Mouse (Mus musculus) forebrain, postnatal 0 days (tissue): ENCODE results near the gene Armh3. TPM values are rescaled to one million over a fixed set of nuclear protein-coding genes. Genes with fewer than 3 reads are reported as not detected.

Experiments used
- ATAC-seq: fragments of 200-750 bp; cut with Nextera tagmentation; 2 replicates; pipeline ENCODE4 v1.8.0; 2017; ENCODE audit warnings: mild to moderate bottlenecking, moderate library complexity
- DNase-seq: peaks from one replicate; pipeline ENCODE4 v3.0.0-alpha.2; 2015
- H3K27ac ChIP-seq: fragments of 300-500 bp; sonication (generic); 2 replicates; pipeline ENCODE4 v1.5.1; 2014; ENCODE audit warnings: low read depth, mild to moderate bottlenecking, antibody characterized with exemption, low read length, moderate library complexity, mixed read lengths
- H3K27me3 ChIP-seq: fragments of 300-500 bp; sonication (generic); 2 replicates; pipeline ENCODE4 v1.6.1; 2014; ENCODE audit warnings: mild to moderate bottlenecking, low read length, mixed read lengths; ENCODE audit not compliant: insufficient read depth
- H3K36me3 ChIP-seq: fragments of 300-500 bp; sonication (generic); 2 replicates; pipeline ENCODE4 v1.6.1; 2014; ENCODE audit warnings: mild to moderate bottlenecking, moderate library complexity; ENCODE audit not compliant: insufficient read depth
- H3K4me1 ChIP-seq: fragments of 300-500 bp; sonication (generic); 2 replicates; pipeline ENCODE4 v1.6.1; 2014; ENCODE audit warnings: antibody characterized with exemption; ENCODE audit not compliant: insufficient read depth
- H3K4me2 ChIP-seq: fragments of 300-500 bp; sonication (generic); 2 replicates; pipeline ENCODE4 v1.6.1; 2014; ENCODE audit warnings: low read depth, mild to moderate bottlenecking, moderate library complexity
- H3K4me3 ChIP-seq: fragments of 300-500 bp; sonication (generic); 2 replicates; pipeline ENCODE4 v1.5.1; 2014; ENCODE audit warnings: low read depth, low read length, mixed read lengths
- H3K9ac ChIP-seq: fragments of 300-500 bp; sonication (generic); 2 replicates; pipeline ENCODE4 v1.6.1; 2014; ENCODE audit warnings: mild to moderate bottlenecking
- H3K9me3 ChIP-seq: fragments of 300-500 bp; sonication (generic); 2 replicates; pipeline ENCODE4 v1.6.1; 2016; ENCODE audit warnings: low read length
- CTCF ChIP-seq: sonication (generic); IDR thresholded peaks from 2 replicates; pipeline ENCODE4 v1.5.1; 2016; ENCODE audit warnings: antibody characterized with exemption, control low read depth, low read depth
- WGBS: fragments of 180-500 bp; shearing (Covaris S2); extraction: QIAGEN DNeasy Blood & Tissue Kit; methylation state at CpG from one replicate; pipeline ENCODE4 v1.1.7; 2014; 5-methylcytosine and 5-hydroxymethylcytosine counted together
- polyA plus RNA-seq: library from polyadenylated mRNA; unstranded; fragments of >200 nt; fragmentation: Nextera tagmentation; extraction: Ambion mirVana; gene quantifications from 2 replicates; pipeline ENCODE4 v1.2.1, GENCODE M21; 2015
- total RNA-seq: library from RNA; depleted of rRNA; stranded (reverse); fragments of >200 nt; gene quantifications from 2 replicates; pipeline ENCODE4 v1.2.3, GENCODE M21; 2014

Gene Armh3
- total and polyA plus RNA-seq, 2 experiments from 2014 or later, result 20.9 to 22.5 TPM

GRCm38 (mm10) chr19:45984379-45984778 lies 13.9 kb downstream of the Armh3 start:
- TF ChIP-seq CTCF, result no peak
- Histone ChIP-seq H3K4me3 (no peak overlapping the region), H3K4me1 (no peaks in the 10 kb centered on the region), H3K27me3 (no peaks in the 10 kb centered on the region), H3K4me2 (no peak overlapping the region), H3K9ac (no peak overlapping the region), H3K27ac (no peak overlapping the region), H3K9me3 (no peaks in the 10 kb centered on the region), H3K36me3 (0 out of 2 replicates have a peak, but pooled peaks cover 6% of the 10 kb centered on the region)
- ATAC-seq (no peak), DNase-seq (no peak)

- no peak for ATAC-seq
- Histone ChIP-seq H3K4me3 (no peak overlapping the region), H3K4me1 (no peaks in the 10 kb centered on the region), H3K9me3 (no peaks in the 10 kb centered on the region), H3K4me2 (no peak overlapping the region), H3K27me3 (no peaks in the 10 kb centered on the region), H3K9ac (no peak overlapping the region), H3K27ac (no peak overlapping the region), H3K36me3 (peaks cover 21% of the 10 kb centered on the region)
- DNase-seq, result no peak
- WGBS, result 25% methylated on average over 5 of the region's 5 CpGs
- no peak for TF ChIP-seq CTCF
Observed at GRCm38 (mm10) chr19:45960770-45961169, 37.5 kb downstream of the Armh3 start.

DNA sequence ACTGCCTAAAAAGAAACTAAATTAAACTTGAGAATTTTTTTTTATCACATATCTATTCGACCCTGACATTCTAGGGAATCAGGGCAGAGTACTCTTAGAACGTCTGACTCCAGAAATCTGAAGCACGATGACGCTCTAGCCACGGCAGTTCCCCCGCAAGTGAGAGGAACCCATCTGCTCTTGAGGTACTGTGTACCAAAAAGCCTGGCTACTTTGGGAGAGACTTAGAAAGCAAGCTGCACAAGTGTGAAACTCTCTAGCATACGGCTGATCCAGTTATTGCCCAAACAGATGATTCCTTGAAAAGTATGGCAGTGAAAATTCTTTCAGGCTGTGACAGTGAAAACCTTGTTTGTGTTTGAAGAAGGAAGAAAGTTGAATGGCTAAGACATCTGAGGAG lies 41.6 kb downstream of the Armh3 start:
- peak; percentile 36 for DNase-seq
- no peak overlapping the region for H3K4me2 ChIP-seq
- 74% methylated on average over 7 of the region's 7 CpGs for WGBS

DNA sequence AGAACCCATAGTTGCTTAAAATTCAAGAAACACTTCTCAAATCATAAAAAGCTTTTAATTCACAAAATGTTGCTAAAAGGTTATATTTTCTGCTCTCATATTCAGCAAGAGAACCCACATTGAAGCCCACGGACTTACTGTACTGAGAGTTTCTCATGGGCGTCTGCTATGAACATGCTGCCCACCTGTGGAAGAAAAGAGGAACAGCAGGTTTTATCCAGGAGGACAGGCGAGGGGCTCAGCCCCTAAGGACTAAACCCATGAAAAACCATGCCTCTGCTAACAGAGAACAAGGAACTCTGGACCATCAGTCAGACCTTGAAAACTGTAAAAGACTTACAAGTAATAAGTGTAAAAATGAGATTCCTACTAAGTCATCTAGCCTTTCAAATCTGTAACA lies 45.0 kb downstream of the Armh3 start:
- Histone ChIP-seq H3K27ac (no peak overlapping the region), H3K36me3 (peaks cover 30% of the 10 kb centered on the region), H3K4me2 (no peak overlapping the region), H3K4me1 (no peaks in the 10 kb centered on the region), H3K9ac (no peak overlapping the region), H3K9me3 (no peaks in the 10 kb centered on the region), H3K27me3 (no peaks in the 10 kb centered on the region), H3K4me3 (no peak overlapping the region)
- peak; percentile 82 for DNase-seq
- 7% methylated on average over 3 of the region's 3 CpGs for WGBS
- TF ChIP-seq CTCF, result peak; percentile 89
- peak; percentile 77 for ATAC-seq

More for the DNA sequence above, 41.6 kb downstream of the Armh3 start:
- Histone ChIP-seq H3K4me1 (no peaks in the 10 kb centered on the region), H3K9ac (no peak overlapping the region), H3K9me3 (no peaks in the 10 kb centered on the region), H3K4me3 (no peak overlapping the region), H3K36me3 (peaks cover 14% of the 10 kb centered on the region), H3K27ac (no peak overlapping the region), H3K27me3 (no peaks in the 10 kb centered on the region)
- ATAC-seq, result peak; percentile 75
- TF ChIP-seq CTCF, result no peak

- Histone ChIP-seq H3K4me3 (no peak overlapping the region), H3K27ac (no peak overlapping the region), H3K4me1 (no peaks in the 10 kb centered on the region), H3K4me2 (no peak overlapping the region), H3K9ac (no peak overlapping the region), H3K36me3 (peaks cover 35% of the 10 kb centered on the region), H3K9me3 (no peaks in the 10 kb centered on the region), H3K27me3 (no peaks in the 10 kb centered on the region)
- WGBS, result 87% methylated on average over 6 of the region's 6 CpGs
- no peak for ATAC-seq
- DNase-seq, result no peak
- no peak for TF ChIP-seq CTCF
Observed at GRCm38 (mm10) chr19:45949236-45949635, 49.1 kb downstream of the Armh3 start.

DNA sequence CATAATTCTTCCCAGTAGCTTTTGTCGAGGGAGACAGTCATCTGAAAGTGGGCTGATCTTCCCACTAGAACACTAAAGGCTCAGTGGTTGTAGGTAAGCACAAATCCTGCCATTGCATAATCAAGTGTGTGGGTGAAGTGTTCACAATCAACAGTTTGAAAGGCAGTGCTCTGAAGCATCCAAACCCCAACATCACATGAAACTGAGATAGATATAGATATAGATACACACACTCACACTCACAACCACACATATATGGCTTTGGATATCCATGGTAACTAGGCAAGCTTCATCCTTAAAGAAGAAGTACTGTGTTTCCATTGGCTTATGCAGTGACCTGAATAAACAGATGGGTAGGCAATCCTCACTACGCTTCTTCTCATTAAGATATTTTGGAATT lies 50.5 kb downstream of the Armh3 start:
- no peak overlapping the region for H3K27ac ChIP-seq
- 74% methylated on average over 2 of the region's 2 CpGs for WGBS

DNA sequence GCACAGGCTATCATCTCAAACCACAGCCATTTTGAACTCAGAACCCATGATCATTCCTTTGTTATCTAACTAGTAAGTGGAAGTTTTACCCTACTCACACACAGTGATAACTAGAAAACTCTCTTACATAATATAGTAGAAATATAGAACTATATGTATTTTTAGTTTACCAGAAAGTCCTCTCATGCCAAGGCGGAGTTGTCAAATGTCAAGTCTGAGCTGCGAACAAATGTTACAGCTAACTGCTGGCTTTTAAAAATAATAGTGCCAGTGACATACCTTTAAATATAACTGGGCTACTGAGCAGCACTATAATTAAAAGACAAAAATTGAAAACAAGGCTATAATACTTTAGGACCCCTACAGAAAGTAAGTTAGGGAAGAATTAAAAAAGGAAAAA lies 51.0 kb downstream of the Armh3 start:
- H3K4me2 ChIP-seq, result no peak overlapping the region
- ATAC-seq (no peak), DNase-seq (no peak)
- H3K9me3 ChIP-seq, result no peaks in the 10 kb centered on the region
- WGBS, result 89% methylated on average over 2 of the region's 2 CpGs
- peaks cover 32% of the 10 kb centered on the region for H3K36me3 ChIP-seq
- no peak overlapping the region for H3K4me3 ChIP-seq
- H3K9ac ChIP-seq, result no peak overlapping the region
- H3K4me1 ChIP-seq, result no peaks in the 10 kb centered on the region
- TF ChIP-seq CTCF, result no peak
- H3K27me3 ChIP-seq, result no peaks in the 10 kb centered on the region
- H3K27ac ChIP-seq, result no peak overlapping the region

More for the DNA sequence above, 50.5 kb downstream of the Armh3 start:
- Histone ChIP-seq H3K9me3 (no peaks in the 10 kb centered on the region), H3K27me3 (no peaks in the 10 kb centered on the region), H3K4me3 (no peak overlapping the region), H3K4me1 (no peaks in the 10 kb centered on the region), H3K9ac (no peak overlapping the region), H3K4me2 (no peak overlapping the region), H3K36me3 (peaks cover 35% of the 10 kb centered on the region)
- TF ChIP-seq CTCF, result no peak
- DNase-seq (no peak), ATAC-seq (peak; percentile 59)

DNA sequence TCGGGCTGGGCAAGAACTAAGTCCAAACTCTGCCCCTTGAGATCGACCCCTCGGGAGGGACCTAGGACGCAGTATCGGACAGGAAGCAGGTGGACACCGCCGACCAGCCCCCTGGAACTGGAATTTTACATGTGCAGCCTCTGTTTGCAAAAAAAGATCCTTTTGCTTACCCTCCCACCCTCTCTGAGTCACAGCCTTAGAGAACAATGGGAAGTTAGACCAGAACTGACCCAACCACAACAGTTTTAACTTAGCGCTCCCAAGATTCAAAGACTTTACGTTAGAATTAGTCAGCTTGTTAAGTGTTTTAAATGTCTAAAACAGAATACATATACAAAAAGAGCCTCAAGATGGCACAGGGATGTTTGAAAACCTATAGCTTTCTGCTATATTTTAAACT lies 51.7 kb downstream of the Armh3 start:
- Histone ChIP-seq H3K27ac (no peak overlapping the region), H3K9me3 (no peaks in the 10 kb centered on the region), H3K4me1 (no peaks in the 10 kb centered on the region), H3K9ac (no peak overlapping the region), H3K27me3 (no peaks in the 10 kb centered on the region), H3K4me3 (no peak overlapping the region), H3K36me3 (peaks cover 36% of the 10 kb centered on the region), H3K4me2 (no peak overlapping the region)
- 91% methylated on average over 9 of the region's 9 CpGs for WGBS
- no peak for ATAC-seq
- TF ChIP-seq CTCF, result no peak
- no peak for DNase-seq
